Mouse (Mus musculus): ENCODE measurements around the gene Slc35b1. TPM values are rescaled to one million over a fixed set of nuclear protein-coding genes. Genes with fewer than 3 reads are reported as not detected.

Slc35b1 gene
- total RNA-seq (2021) = 10 to 100 TPM; 85.9 to 87.2 TPM

GRCm38 (mm10) chr11:95384319-95384972 lies at the start of gene Slc35b1:
Gene Slc35b1 (plus strand): TSS chr11:95384692.
- intact Hi-C loops (cut with DNase I) = no loop called here
- DNase-seq = peak; percentile 92

GRCm38 (mm10) chr11:95336568-95337128 lies 47.8 kb upstream of the Slc35b1 start, which contains the start of gene Fam117a:
Gene Fam117a (plus strand): TSS chr11:95337018.
- DNase-seq = peak; percentile 88
- intact Hi-C loops (cut with DNase I) = no loop called here

GRCm38 (mm10) chr11:95337129-95337813 lies 47.2 kb upstream of the Slc35b1 start:
- DNase-seq = peak; percentile 53
- intact Hi-C loops (cut with DNase I) = no loop called here

- no peak for DNase-seq
- intact Hi-C loops (cut with DNase I) = no loop called here
Observed at GRCm38 (mm10) chr11:95337846-95338342, 46.6 kb upstream of the Slc35b1 start.

- intact Hi-C loops (cut with DNase I) = no loop called here
- no peak for DNase-seq
Observed at GRCm38 (mm10) chr11:95339471-95340021, 44.9 kb upstream of the Slc35b1 start.

GRCm38 (mm10) chr11:95340259-95340658 lies 44.2 kb upstream of the Slc35b1 start:
- intact Hi-C loops (cut with DNase I) = no loop called here
- DNase-seq = no peak

GRCm38 (mm10) chr11:95340664-95341063 lies 43.8 kb upstream of the Slc35b1 start:
- intact Hi-C loops (cut with DNase I) = no loop called here
- DNase-seq = no peak

- DNase-seq = no peak
Observed at GRCm38 (mm10) chr11:95343180-95343579, 41.3 kb upstream of the Slc35b1 start.

GRCm38 (mm10) chr11:95344181-95344580 lies 40.3 kb upstream of the Slc35b1 start:
- intact Hi-C loops (cut with DNase I) = no loop called here
- no peak for DNase-seq

More at GRCm38 (mm10) chr11:95343180-95343579, 41.3 kb upstream of the Slc35b1 start:
- intact Hi-C loops (cut with DNase I) = no loop called here

GRCm38 (mm10) chr11:95350289-95350688 lies 34.2 kb upstream of the Slc35b1 start:
- no peak for DNase-seq
- intact Hi-C loops (cut with DNase I) = no loop called here

- DNase-seq = no peak
- intact Hi-C loops (cut with DNase I) = no loop called here
Observed at GRCm38 (mm10) chr11:95350960-95351359, 33.5 kb upstream of the Slc35b1 start.

- DNase-seq = no peak
- intact Hi-C loops (cut with DNase I) = no loop called here
Observed at GRCm38 (mm10) chr11:95352686-95353085, 31.8 kb upstream of the Slc35b1 start.

GRCm38 (mm10) chr11:95353226-95353625 lies 31.3 kb upstream of the Slc35b1 start:
- intact Hi-C loops (cut with DNase I) = no loop called here
- DNase-seq = no peak

GRCm38 (mm10) chr11:95354228-95354944 lies 30.1 kb upstream of the Slc35b1 start:
- no peak for DNase-seq
- intact Hi-C loops (cut with DNase I) = no loop called here

GRCm38 (mm10) chr11:95354945-95355660 lies 29.4 kb upstream of the Slc35b1 start:
- no peak for DNase-seq
- intact Hi-C loops (cut with DNase I) = no loop called here

GRCm38 (mm10) chr11:95355661-95356011 lies 28.9 kb upstream of the Slc35b1 start:
- intact Hi-C loops (cut with DNase I) = no loop called here
- no peak for DNase-seq

GRCm38 (mm10) chr11:95356039-95356438 lies 28.5 kb upstream of the Slc35b1 start:
- DNase-seq = no peak
- intact Hi-C loops (cut with DNase I) = no loop called here

GRCm38 (mm10) chr11:95356469-95357273 lies 27.8 kb upstream of the Slc35b1 start:
- DNase-seq = peak; percentile 71
- intact Hi-C loops (cut with DNase I) = no loop called here

- intact Hi-C loops (cut with DNase I) = no loop called here
- no peak for DNase-seq
Observed at GRCm38 (mm10) chr11:95358263-95358662, 26.2 kb upstream of the Slc35b1 start.

Measured in left cerebral cortex, postnatal 4 days (tissue).